Mouse (Mus musculus): ENCODE measurements at regions not wholly inside any gene's neighbourhood (a gene's known extent, or its start where the extent isn't known, plus 50 kb on each side); places are given as distances from the start of the nearest gene placed in this dataset.

- Histone ChIP-seq H3K4me2 (replicated peaks; ENCODE audit: low read depth, low read length) (no peak overlapping the region), H3K27me3 (ENCODE audit: insufficient read depth, low read length) (no peaks in the 10 kb centered on the region), H3K9me3 (ENCODE audit: low read length) (no peaks in the 10 kb centered on the region), H3K9ac (replicated peaks; ENCODE audit: low read length) (no peak overlapping the region), H3K4me3 (ENCODE audit: low read length) (no peak overlapping the region), H3K27ac (ENCODE audit: low read length) (no peak overlapping the region), H3K36me3 (ENCODE audit: insufficient read depth, low read length) (no peaks in the 10 kb centered on the region), H3K4me1 (ENCODE audit: insufficient read depth, low read length) (peaks cover 10% of the 10 kb centered on the region; the same call in 1 of the 2 replicates)
- no peak for ATAC-seq (ENCODE audit: low FRiP score, low TSS enrichment)
- WGBS = 64% methylated on average over 7 of the region's 7 CpGs
Measured at GRCm38 (mm10) chr15:57590597-57591219, 113.3 kb upstream of the Slc22a22 start.

DNA sequence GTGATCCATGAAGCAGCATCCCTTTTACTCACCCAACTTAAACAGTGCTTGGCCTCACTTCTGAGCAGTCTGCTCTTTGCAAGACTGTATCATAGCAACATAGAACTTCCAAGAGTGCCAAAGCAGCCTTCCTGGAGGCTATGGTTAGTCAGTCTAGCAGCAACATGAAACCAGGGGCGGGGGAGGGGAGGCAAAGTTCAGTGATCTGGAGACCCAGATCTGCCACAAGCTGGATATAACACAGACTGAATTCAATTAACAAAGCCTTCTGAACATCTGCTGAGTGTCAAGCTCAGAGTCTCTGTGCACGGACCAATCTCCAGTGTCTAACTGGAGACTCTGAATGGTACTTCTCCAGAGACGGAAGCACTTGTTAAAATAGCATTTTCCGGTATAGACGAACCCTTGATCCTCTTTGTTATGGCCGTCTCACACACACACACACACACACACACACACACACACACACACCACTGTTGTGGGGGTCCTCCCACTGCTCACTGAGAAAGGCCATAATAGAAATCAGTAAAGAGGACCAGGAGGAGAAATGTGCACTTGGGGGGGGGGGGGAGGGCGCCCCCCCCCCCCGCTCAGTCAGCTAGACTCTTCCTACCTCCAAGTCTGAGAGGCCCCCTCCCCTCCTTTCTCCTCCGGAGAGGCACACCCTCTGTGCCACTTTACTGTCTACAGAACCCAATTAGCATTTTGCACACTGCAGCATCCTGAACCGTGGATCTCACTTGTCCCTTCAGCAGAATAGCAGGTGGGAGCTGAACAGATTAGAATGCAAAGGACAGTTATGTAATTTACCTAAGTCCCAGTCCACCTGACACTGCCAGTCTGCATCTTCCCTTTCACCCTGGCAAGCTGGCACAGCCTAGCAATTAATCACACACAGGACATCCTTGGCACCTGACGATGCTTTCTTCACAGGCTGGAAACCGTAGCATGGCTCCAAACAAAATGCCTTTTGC is 112.3 kb upstream of the Slc22a22 start:
- Histone ChIP-seq H3K9ac (replicated peaks; ENCODE audit: low read length) (no peak overlapping the region), H3K36me3 (ENCODE audit: insufficient read depth, low read length) (no peaks in the 10 kb centered on the region), H3K4me1 (ENCODE audit: insufficient read depth, low read length) (peaks cover 10% of the 10 kb centered on the region; the same call in 1 of the 2 replicates), H3K9me3 (ENCODE audit: low read length) (no peaks in the 10 kb centered on the region), H3K4me3 (ENCODE audit: low read length) (no peak overlapping the region), H3K27ac (ENCODE audit: low read length) (no peak overlapping the region), H3K27me3 (ENCODE audit: insufficient read depth, low read length) (no peaks in the 10 kb centered on the region), H3K4me2 (replicated peaks; ENCODE audit: low read depth, low read length) (no peak overlapping the region)
- ATAC-seq (ENCODE audit: low FRiP score, low TSS enrichment) = peak; percentile 90
- WGBS = 28% methylated on average over 11 of the region's 12 CpGs

GRCm38 (mm10) chr15:57585411-57585810 is 108.0 kb upstream of the Slc22a22 start:
- H3K9ac ChIP-seq (replicated peaks; ENCODE audit: low read length) = no peak overlapping the region
- H3K27ac ChIP-seq (ENCODE audit: low read length) = no peak overlapping the region
- H3K27me3 ChIP-seq (ENCODE audit: insufficient read depth, low read length) = no peaks in the 10 kb centered on the region
- WGBS = 39% methylated on average over 1 of the region's 1 CpGs
- no peak for ATAC-seq (ENCODE audit: low FRiP score, low TSS enrichment)
- H3K4me3 ChIP-seq (ENCODE audit: low read length) = no peak overlapping the region
- H3K9me3 ChIP-seq (ENCODE audit: low read length) = no peaks in the 10 kb centered on the region
- H3K36me3 ChIP-seq (ENCODE audit: insufficient read depth, low read length) = no peaks in the 10 kb centered on the region
- H3K4me2 ChIP-seq (replicated peaks; ENCODE audit: low read depth, low read length) = no peak overlapping the region
- peaks cover 10% of the 10 kb centered on the region; the same call in 1 of the 2 replicates for H3K4me1 ChIP-seq (ENCODE audit: insufficient read depth, low read length)

DNA sequence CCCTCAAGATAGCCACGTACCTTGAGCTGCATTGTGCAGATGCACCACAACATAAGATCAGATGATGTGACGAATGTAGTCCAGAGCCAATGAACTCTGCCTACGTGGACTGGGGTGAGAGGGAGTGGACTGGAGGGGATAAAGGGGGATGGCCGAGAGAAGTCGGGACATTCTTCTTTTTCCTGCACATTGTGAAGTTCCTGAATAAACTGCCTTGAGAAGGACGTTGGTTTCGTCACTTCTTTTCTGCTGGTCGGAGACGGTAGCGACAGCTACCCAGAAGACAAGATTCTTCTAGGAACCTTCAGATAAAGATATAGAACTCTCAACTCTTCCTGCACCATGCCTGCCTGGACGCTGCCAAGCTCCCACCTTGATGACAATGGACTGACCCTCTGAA is 107.1 kb upstream of the Slc22a22 start:
- no peak overlapping the region for H3K4me2 ChIP-seq (replicated peaks; ENCODE audit: low read depth, low read length)
- 93% methylated on average over 11 of the region's 11 CpGs for WGBS
- 0 out of 2 replicates have a peak, but pooled peaks cover 3% of the 10 kb centered on the region for H3K4me1 ChIP-seq (ENCODE audit: insufficient read depth, low read length)
- H3K4me3 ChIP-seq (ENCODE audit: low read length) = no peak overlapping the region
- H3K36me3 ChIP-seq (ENCODE audit: insufficient read depth, low read length) = no peaks in the 10 kb centered on the region
- no peak for ATAC-seq (ENCODE audit: low FRiP score, low TSS enrichment)
- H3K9me3 ChIP-seq (ENCODE audit: low read length) = no peaks in the 10 kb centered on the region
- H3K9ac ChIP-seq (replicated peaks; ENCODE audit: low read length) = no peak overlapping the region
- H3K27me3 ChIP-seq (ENCODE audit: insufficient read depth, low read length) = no peaks in the 10 kb centered on the region
- no peak overlapping the region for H3K27ac ChIP-seq (ENCODE audit: low read length)

DNA sequence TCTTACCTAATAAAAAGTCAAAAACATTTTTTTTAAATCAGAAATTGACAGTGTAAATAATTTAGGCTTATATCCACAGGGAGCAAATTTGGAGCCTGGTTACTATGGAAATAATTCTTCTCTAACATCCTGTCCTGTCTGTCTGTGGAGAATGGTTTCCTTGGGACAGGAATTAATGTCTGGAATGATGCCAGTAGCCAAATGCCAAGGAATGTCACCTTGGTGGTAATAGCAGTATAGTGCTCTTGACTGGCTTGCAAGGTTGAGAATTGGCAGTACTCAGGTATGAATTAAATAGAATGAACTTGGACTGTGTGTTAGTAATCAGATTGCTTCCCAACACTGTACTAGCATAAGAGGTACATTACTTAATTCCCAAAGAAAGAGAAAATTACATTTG is 103.8 kb upstream of the Slc22a22 start:
- H3K36me3 ChIP-seq (ENCODE audit: insufficient read depth, low read length) = no peaks in the 10 kb centered on the region
- no peak for ATAC-seq (ENCODE audit: low FRiP score, low TSS enrichment)
- no peak overlapping the region for H3K4me3 ChIP-seq (ENCODE audit: low read length)
- no peak overlapping the region for H3K4me2 ChIP-seq (replicated peaks; ENCODE audit: low read depth, low read length)
- H3K27me3 ChIP-seq (ENCODE audit: insufficient read depth, low read length) = no peaks in the 10 kb centered on the region
- no peak overlapping the region for H3K27ac ChIP-seq (ENCODE audit: low read length)
- no peaks in the 10 kb centered on the region for H3K9me3 ChIP-seq (ENCODE audit: low read length)
- no peaks in the 10 kb centered on the region for H3K4me1 ChIP-seq (ENCODE audit: insufficient read depth, low read length)
- H3K9ac ChIP-seq (replicated peaks; ENCODE audit: low read length) = no peak overlapping the region

DNA sequence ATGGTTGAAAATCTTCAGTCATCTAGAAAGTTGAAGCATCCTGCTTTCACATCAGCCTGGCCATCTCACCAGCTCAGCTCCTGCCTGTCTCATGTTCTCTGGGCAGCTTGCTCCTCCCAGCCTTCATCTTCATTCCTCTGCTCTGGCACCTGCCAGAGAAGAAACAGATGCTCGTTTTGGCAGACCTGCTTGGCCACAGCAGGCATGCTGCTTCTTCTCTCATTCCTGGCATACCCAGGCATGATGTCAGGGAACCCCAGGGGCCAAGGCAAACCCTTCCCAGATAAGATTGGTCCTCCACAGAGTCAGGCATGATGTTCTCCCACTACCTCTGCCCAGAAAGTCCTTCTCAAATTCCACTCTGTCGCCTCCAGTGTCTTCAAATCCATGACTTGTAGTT is 101.4 kb upstream of the Slc22a22 start:
- 70% methylated on average over 2 of the region's 2 CpGs for WGBS
- Histone ChIP-seq H3K4me1 (ENCODE audit: insufficient read depth, low read length) (no peaks in the 10 kb centered on the region), H3K36me3 (ENCODE audit: insufficient read depth, low read length) (no peaks in the 10 kb centered on the region), H3K9ac (replicated peaks; ENCODE audit: low read length) (no peak overlapping the region), H3K27ac (ENCODE audit: low read length) (no peak overlapping the region), H3K27me3 (ENCODE audit: insufficient read depth, low read length) (no peaks in the 10 kb centered on the region), H3K9me3 (ENCODE audit: low read length) (no peaks in the 10 kb centered on the region), H3K4me2 (replicated peaks; ENCODE audit: low read depth, low read length) (no peak overlapping the region), H3K4me3 (ENCODE audit: low read length) (no peak overlapping the region)
- no peak for ATAC-seq (ENCODE audit: low FRiP score, low TSS enrichment)

DNA sequence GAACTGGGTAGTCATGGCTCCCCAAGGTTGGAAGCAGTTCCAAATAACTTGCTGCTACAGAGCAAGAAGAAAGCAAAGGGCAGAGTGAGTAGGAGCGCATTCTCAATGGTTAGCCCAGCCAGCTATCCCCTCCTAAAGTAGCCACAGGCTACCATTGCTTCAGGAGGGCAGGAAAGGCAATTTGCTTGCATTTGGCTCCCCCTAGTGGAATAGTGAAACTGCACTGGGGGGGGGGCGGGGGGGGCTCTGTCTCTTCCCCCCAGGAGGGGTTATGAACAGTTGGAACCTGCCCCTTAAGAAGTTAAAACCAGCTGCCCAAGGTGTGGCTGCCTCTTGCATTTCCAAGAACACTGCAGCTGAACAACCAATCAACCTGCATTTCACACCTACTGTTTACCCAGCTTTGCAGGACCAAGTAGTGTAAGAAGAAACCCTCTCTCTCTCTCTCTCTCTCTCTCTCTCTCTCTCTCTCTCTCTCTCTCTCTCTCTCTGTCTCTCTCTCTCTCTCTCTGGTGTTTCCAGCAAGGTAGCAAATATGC is 96.7 kb upstream of the Slc22a22 start:
- H3K27ac ChIP-seq (ENCODE audit: low read length) = no peak overlapping the region

DNA sequence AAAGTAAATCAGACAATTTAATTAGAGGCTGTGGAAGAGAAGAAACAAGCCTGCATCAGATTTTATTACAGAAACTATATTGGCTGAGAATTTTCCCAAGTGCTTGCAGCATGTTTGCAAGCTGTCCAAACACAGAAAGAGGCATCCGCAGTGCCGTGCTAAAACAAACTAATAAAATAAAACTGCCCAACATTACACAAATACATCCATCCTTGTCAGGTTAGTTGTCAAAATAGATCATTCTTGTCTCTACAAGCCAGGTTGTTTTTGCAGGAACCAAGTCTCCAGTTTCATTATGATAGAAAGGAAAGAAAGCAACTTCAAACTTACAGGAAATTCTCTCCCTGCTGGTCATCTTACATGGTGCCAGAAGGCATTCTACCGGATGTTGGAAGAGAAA is 95.0 kb upstream of the Slc22a22 start:
- H3K4me1 ChIP-seq (ENCODE audit: insufficient read depth, low read length) = peaks cover 5% of the 10 kb centered on the region; the same call in 1 of the 2 replicates
- H3K9ac ChIP-seq (replicated peaks; ENCODE audit: low read length) = no peak overlapping the region
- no peak overlapping the region for H3K4me2 ChIP-seq (replicated peaks; ENCODE audit: low read depth, low read length)
- H3K9me3 ChIP-seq (ENCODE audit: low read length) = no peaks in the 10 kb centered on the region
- 16% methylated on average over 3 of the region's 3 CpGs for WGBS
- H3K36me3 ChIP-seq (ENCODE audit: insufficient read depth, low read length) = no peaks in the 10 kb centered on the region
- H3K27me3 ChIP-seq (ENCODE audit: insufficient read depth, low read length) = no peaks in the 10 kb centered on the region
- no peak overlapping the region for H3K27ac ChIP-seq (ENCODE audit: low read length)
- no peak overlapping the region for H3K4me3 ChIP-seq (ENCODE audit: low read length)
- ATAC-seq (ENCODE audit: low FRiP score, low TSS enrichment) = no peak; the same call in 1 of the 2 replicates

More for the DNA sequence above, 96.7 kb upstream of the Slc22a22 start:
- no peaks in the 10 kb centered on the region for H3K36me3 ChIP-seq (ENCODE audit: insufficient read depth, low read length)
- peaks cover 5% of the 10 kb centered on the region; the same call in 1 of the 2 replicates for H3K4me1 ChIP-seq (ENCODE audit: insufficient read depth, low read length)
- no peaks in the 10 kb centered on the region for H3K27me3 ChIP-seq (ENCODE audit: insufficient read depth, low read length)
- no peak overlapping the region for H3K4me3 ChIP-seq (ENCODE audit: low read length)
- no peak overlapping the region for H3K4me2 ChIP-seq (replicated peaks; ENCODE audit: low read depth, low read length)
- no peak for ATAC-seq (ENCODE audit: low FRiP score, low TSS enrichment)
- no peaks in the 10 kb centered on the region for H3K9me3 ChIP-seq (ENCODE audit: low read length)
- H3K9ac ChIP-seq (replicated peaks; ENCODE audit: low read length) = no peak overlapping the region
- 48% methylated on average over 2 of the region's 2 CpGs for WGBS

DNA sequence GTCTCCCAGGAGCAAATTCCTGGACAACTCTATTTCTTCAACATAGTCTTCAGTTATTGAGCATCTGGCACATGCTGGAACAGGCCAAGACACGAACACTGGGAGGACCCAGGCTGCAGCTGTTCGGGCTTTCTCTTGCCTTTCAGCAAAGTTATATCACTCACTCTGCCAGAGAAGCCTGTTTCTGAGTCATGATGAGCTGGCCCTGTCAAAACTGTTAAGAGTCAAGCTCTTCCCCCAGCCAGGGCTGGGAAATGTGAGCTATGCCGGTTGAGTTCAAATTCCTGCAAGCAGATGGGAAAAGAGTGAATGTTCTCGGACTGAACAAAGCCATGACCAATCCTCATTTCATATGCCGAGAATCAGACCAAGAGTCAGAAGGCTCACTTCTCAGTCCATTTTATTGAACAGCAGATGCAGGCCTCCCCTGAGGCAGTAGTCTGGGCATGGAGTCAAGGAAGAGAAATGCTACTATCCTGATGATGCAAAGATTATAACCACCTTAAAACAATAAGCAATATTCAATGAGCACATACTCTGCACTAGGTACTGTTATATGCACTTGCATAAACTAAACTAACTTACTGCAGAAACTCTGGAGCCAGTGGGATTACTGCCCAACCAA is 90.7 kb upstream of the Slc22a22 start:
- Histone ChIP-seq H3K4me2 (replicated peaks; ENCODE audit: low read depth, low read length) (no peak overlapping the region), H3K9me3 (ENCODE audit: low read length) (no peaks in the 10 kb centered on the region), H3K27me3 (ENCODE audit: insufficient read depth, low read length) (no peaks in the 10 kb centered on the region), H3K9ac (replicated peaks; ENCODE audit: low read length) (no peak overlapping the region), H3K27ac (ENCODE audit: low read length) (no peak overlapping the region), H3K4me3 (ENCODE audit: low read length) (no peak overlapping the region), H3K4me1 (ENCODE audit: insufficient read depth, low read length) (0 out of 2 replicates have a peak, but pooled peaks cover 5% of the 10 kb centered on the region), H3K36me3 (ENCODE audit: insufficient read depth, low read length) (no peaks in the 10 kb centered on the region)
- 66% methylated on average over 5 of the region's 5 CpGs for WGBS
- no peak for ATAC-seq (ENCODE audit: low FRiP score, low TSS enrichment)

Measured in kidney, embryonic 16.5 days (tissue).